Mouse (Mus musculus) heart, adult 2 months (tissue): ENCODE measurements at regions not wholly inside any gene's neighbourhood (a gene's known extent, or its start where the extent isn't known, plus 50 kb on each side); places are given as distances from the start of the nearest gene placed in this dataset.

Experiments
- CTCF ChIP-seq: fragments of 200-600 bp; IDR thresholded peaks from 2 replicates; pipeline ENCODE4 v1.8.1; 2022; ENCODE audit warnings: antibody characterized with exemption, mild to moderate bottlenecking, moderate library complexity
- EP300 ChIP-seq: fragments of 200-500 bp; IDR thresholded peaks from 2 replicates; pipeline ENCODE4 v1.6.1; 2011; ENCODE audit warnings: low read depth, low read length, control low read depth; ENCODE audit not compliant: insufficient read depth
- POLR2A ChIP-seq: fragments of 200-500 bp; IDR thresholded peaks from 2 replicates; pipeline ENCODE4 v1.6.1; 2011; ENCODE audit warnings: mild to moderate bottlenecking, low read depth, low read length, control low read depth; ENCODE audit not compliant: insufficient read depth

DNA sequence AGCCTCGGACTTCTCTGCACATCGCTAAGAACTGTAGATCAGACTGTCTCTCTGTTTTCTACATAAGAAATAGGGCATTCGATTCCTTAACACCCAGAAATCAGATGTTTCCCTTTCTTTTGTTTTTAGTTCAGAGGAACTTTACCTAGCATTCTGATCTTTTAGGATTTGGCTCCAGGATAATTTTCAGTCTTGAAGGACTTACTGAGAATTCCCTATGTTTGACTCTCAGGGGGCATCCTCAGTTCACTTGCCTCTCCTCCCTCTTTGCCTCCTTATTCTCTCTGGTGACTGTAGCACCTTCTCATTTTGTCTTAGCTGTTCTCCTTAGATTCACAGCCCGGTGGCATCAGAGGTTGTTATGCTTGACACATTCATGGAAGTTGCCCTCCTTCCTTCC lies 123.8 kb upstream of the Cpm start:
- TF ChIP-seq CTCF (no peak), POLR2A (no peak), EP300 (no peak)
